Mouse (Mus musculus): ENCODE data around the gene Ms4a4c. TPM values are rescaled to one million over a fixed set of nuclear protein-coding genes. Genes with fewer than 3 reads are reported as not detected.
"Not testable (repeated sequence)": the region's sequence is repeated elsewhere in the genome, so short reads cannot be mapped to it uniquely, and the experiment has no call there.

Ms4a4c gene
- polyA plus RNA-seq, 1 experiment from 2014 or later: 0.14 TPM

GRCm38 (mm10) chr19:11469215-11469614 is 64.6 kb downstream of the Ms4a4c start, which contains the start of gene Ms4a6c:
Gene Ms4a6c (plus strand): TSS chr19:11469366.
- not testable (repeated sequence) for H3K27me3 ChIP-seq; H3K9ac ChIP-seq; H3K9me3 ChIP-seq; H3K36me3 ChIP-seq; H3K4me1 ChIP-seq (replicated peaks); ATAC-seq (ENCODE audit: low FRiP score); H3K27ac ChIP-seq; H3K4me2 ChIP-seq; H3K4me3 ChIP-seq
- WGBS: 90% methylated on average over 4 of the region's 4 CpGs

Other genes starting within 250 kb of the Ms4a4c start
- gene 1700025F22Rik, start 239.4 kb upstream of the Ms4a4c start, polyA plus RNA-seq (2015; fragmentation: Nextera tagmentation; extraction: Ambion mirVana): not detected in 2 replicates
- gene Ms4a13, start 208.0 kb upstream of the Ms4a4c start, polyA plus RNA-seq (2015; fragmentation: Nextera tagmentation; extraction: Ambion mirVana): not detected in 2 replicates
- not detected in 2 replicates for gene Ms4a12, start 172.3 kb upstream of the Ms4a4c start, polyA plus RNA-seq (2015; fragmentation: Nextera tagmentation; extraction: Ambion mirVana)
- not detected in 2 replicates for gene Ms4a1, start 138.5 kb upstream of the Ms4a4c start, polyA plus RNA-seq (2015; fragmentation: Nextera tagmentation; extraction: Ambion mirVana)
- not detected in 2 replicates for gene Ms4a5, start 120.9 kb upstream of the Ms4a4c start, polyA plus RNA-seq (2015; fragmentation: Nextera tagmentation; extraction: Ambion mirVana)
- 0.08 TPM in 1 of 2 replicates, not detected in the other for gene Ms4a14, start 90.3 kb upstream of the Ms4a4c start, polyA plus RNA-seq (2015; fragmentation: Nextera tagmentation; extraction: Ambion mirVana)
- gene Ms4a7, start 68.6 kb upstream of the Ms4a4c start, polyA plus RNA-seq (2015; fragmentation: Nextera tagmentation; extraction: Ambion mirVana): 3.2 and 3.8 TPM in 2 replicates
- gene Ms4a4a, start 29.2 kb upstream of the Ms4a4c start, polyA plus RNA-seq (2015; fragmentation: Nextera tagmentation; extraction: Ambion mirVana): 2.1 and 2.6 TPM in 2 replicates
- gene Ms4a4b, start 38.8 kb downstream of the Ms4a4c start, polyA plus RNA-seq (2015; fragmentation: Nextera tagmentation; extraction: Ambion mirVana): not detected in 2 replicates
- gene Ms4a6c, start 64.6 kb downstream of the Ms4a4c start, polyA plus RNA-seq (2015; fragmentation: Nextera tagmentation; extraction: Ambion mirVana): 2.6 and 3.7 TPM in 2 replicates
- not detected in 2 replicates for gene Gm8369, start 81.2 kb downstream of the Ms4a4c start, polyA plus RNA-seq (2015; fragmentation: Nextera tagmentation; extraction: Ambion mirVana)
- 2.2 and 3.6 TPM in 2 replicates for gene Ms4a6b, start 111.7 kb downstream of the Ms4a4c start, polyA plus RNA-seq (2015; fragmentation: Nextera tagmentation; extraction: Ambion mirVana)
- not detected in 2 replicates for gene Ms4a4d, start 132.0 kb downstream of the Ms4a4c start, polyA plus RNA-seq (2015; fragmentation: Nextera tagmentation; extraction: Ambion mirVana)
- 2.6 and 2.7 TPM in 2 replicates for gene Ms4a6d, start 200.1 kb downstream of the Ms4a4c start, polyA plus RNA-seq (2015; fragmentation: Nextera tagmentation; extraction: Ambion mirVana)
- 0.10 and 0.16 TPM in 2 replicates for gene Ms4a2, start 218.9 kb downstream of the Ms4a4c start, polyA plus RNA-seq (2015; fragmentation: Nextera tagmentation; extraction: Ambion mirVana)
- gene Ms4a3, start 236.1 kb downstream of the Ms4a4c start, polyA plus RNA-seq (2015; fragmentation: Nextera tagmentation; extraction: Ambion mirVana): not detected in 2 replicates

Measured in hindbrain, embryonic 13.5 days (tissue).